Mouse (Mus musculus) C2C12 (cell line): ENCODE results near the gene Kctd3.

ENCODE experiments used
- CEBPB ChIP-seq: IDR thresholded peaks from one replicate; pipeline ENCODE4 v1.6.1; 2011; ENCODE audit warnings: low read depth, mild to moderate bottlenecking, control low read depth, moderate library complexity
- CTCF ChIP-seq: IDR thresholded peaks from one replicate; pipeline ENCODE4 v1.5.1; 2011; ENCODE audit not compliant: control insufficient read depth, insufficient read depth, insufficient read length
- MAX ChIP-seq: IDR thresholded peaks from one replicate; pipeline ENCODE4 v1.6.1; 2011; ENCODE audit warnings: mild to moderate bottlenecking, control low read depth
- MYOD1 ChIP-seq: IDR thresholded peaks from one replicate; pipeline ENCODE4 v1.6.1; 2011; ENCODE audit warnings: low read depth; ENCODE audit not compliant: control insufficient read depth, insufficient read length
- MYOG ChIP-seq: IDR thresholded peaks from one replicate; pipeline ENCODE4 v1.6.1; 2011; ENCODE audit not compliant: control insufficient read depth, insufficient read length; ENCODE audit errors: extremely low read depth
- USF1 ChIP-seq: IDR thresholded peaks from one replicate; pipeline ENCODE4 v1.6.1; 2011; ENCODE audit warnings: low read depth, mild to moderate bottlenecking, control low read depth, moderate library complexity

GRCm38 (mm10) chr1:189023701-189024080, 16.1 kb upstream of the Kctd3 start:
- TF ChIP-seq CTCF (no peak), MAX (no peak), MYOG (no peak), CEBPB (no peak), MYOD1 (no peak), USF1 (no peak)
